Mouse (Mus musculus) lung, postnatal 0 days (tissue): ENCODE data around the gene Mov10. TPM values are rescaled to one million over a fixed set of nuclear protein-coding genes. Genes with fewer than 3 reads are reported as not detected.

ENCODE experiments used
- ATAC-seq: fragments of 200-750 bp; cut with Nextera tagmentation; 2 replicates; pipeline ENCODE4 v1.8.0; 2017; ENCODE audit warnings: moderate library complexity
- DNase-seq: peaks from one replicate; pipeline ENCODE4 v3.0.0-alpha.2; 2016; ENCODE audit warnings: low spot score
- H3K27ac ChIP-seq: fragments of 300-500 bp; sonication (generic); 2 replicates; pipeline ENCODE4 v1.5.1; 2014; ENCODE audit warnings: antibody characterized with exemption, mild to moderate bottlenecking, low read length, mixed read lengths
- H3K27me3 ChIP-seq: fragments of 300-500 bp; sonication (generic); replicated peaks from 2 replicates; pipeline ENCODE4 v1.6.1; 2014; ENCODE audit warnings: low read length, mixed read lengths; ENCODE audit not compliant: insufficient read depth
- H3K36me3 ChIP-seq: fragments of 300-500 bp; sonication (generic); 2 replicates; pipeline ENCODE4 v1.6.1; 2014; ENCODE audit warnings: low read length, mixed read lengths; ENCODE audit not compliant: insufficient read depth
- H3K4me1 ChIP-seq: fragments of 300-500 bp; sonication (generic); 2 replicates; pipeline ENCODE4 v1.6.1; 2014; ENCODE audit warnings: antibody characterized with exemption, low read depth, low read length, mixed read lengths; ENCODE audit not compliant: insufficient read depth
- H3K4me2 ChIP-seq: fragments of 300-500 bp; sonication (generic); replicated peaks from 2 replicates; pipeline ENCODE4 v1.6.1; 2014; ENCODE audit warnings: low read depth, mild to moderate bottlenecking, low read length, moderate library complexity, mixed read lengths
- H3K4me3 ChIP-seq: fragments of 300-500 bp; sonication (generic); 2 replicates; pipeline ENCODE4 v1.5.1; 2014; ENCODE audit warnings: low read depth, low read length
- H3K9ac ChIP-seq: fragments of 300-500 bp; sonication (generic); replicated peaks from 2 replicates; pipeline ENCODE4 v1.6.1; 2014; ENCODE audit warnings: low read depth, mild to moderate bottlenecking
- H3K9me3 ChIP-seq: fragments of 300-500 bp; sonication (generic); 2 replicates; pipeline ENCODE4 v1.6.1; 2016; ENCODE audit warnings: low read length, mixed read lengths
- CTCF ChIP-seq: IDR thresholded peaks from 2 replicates; pipeline ENCODE4 v1.5.1; 2016; ENCODE audit warnings: antibody characterized with exemption, mild to moderate bottlenecking
- EP300 ChIP-seq: IDR thresholded peaks from 2 replicates; pipeline ENCODE4 v1.6.1; 2016; ENCODE audit warnings: antibody characterized with exemption, mild to moderate bottlenecking, control low read depth
- WGBS: fragments of 180-500 bp; shearing (Covaris S2); extraction: QIAGEN DNeasy Blood & Tissue Kit; methylation state at CpG from one replicate; pipeline ENCODE4 v1.1.7; 2014; 5-methylcytosine and 5-hydroxymethylcytosine counted together
- polyA plus RNA-seq: library from polyadenylated mRNA; unstranded; fragments of >200 nt; fragmentation: Nextera tagmentation; extraction: Ambion mirVana; gene quantifications from 2 replicates; pipeline ENCODE4 v1.2.1, GENCODE M21; 2015

Mov10 gene
- polyA plus RNA-seq, 1 experiment from 2014 or later: 22.2 TPM

GRCm38 (mm10) chr3:104780561-104781420, 37.6 kb downstream of the Mov10 start, which contains the start of gene Ppm1j:
Ppm1j (plus strand) TSS chr3:104781056.
- peaks cover 34% of the 10 kb centered on the region for H3K27me3 ChIP-seq
- DNase-seq (peak; percentile 67), ATAC-seq (peak; percentile 85)
- 2% methylated on average over 56 of the region's 56 CpGs for WGBS
- H3K9ac ChIP-seq: peak within 1 kb of the TSS; percentile 32
- H3K4me1 ChIP-seq: peaks cover 17% of the 10 kb centered on the region; the same call in 1 of the 2 replicates
- no peak within 1 kb of the TSS for H3K27ac ChIP-seq
- peak within 1 kb of the TSS; percentile 93 for H3K4me2 ChIP-seq
- H3K4me3 ChIP-seq: peak within 1 kb of the TSS; percentile 43
- no peak for TF ChIP-seq EP300
- no peak for TF ChIP-seq CTCF
- H3K9me3 ChIP-seq: no peaks in the 10 kb centered on the region
- H3K36me3 ChIP-seq: no peaks in the 10 kb centered on the region

- Histone ChIP-seq H3K27me3 (peaks cover 34% of the 10 kb centered on the region), H3K36me3 (no peaks in the 10 kb centered on the region), H3K4me2 (no peak overlapping the region), H3K9me3 (no peaks in the 10 kb centered on the region), H3K4me1 (peaks cover 17% of the 10 kb centered on the region; the same call in 1 of the 2 replicates), H3K9ac (no peak overlapping the region), H3K4me3 (no peak overlapping the region), H3K27ac (no peak overlapping the region)
- TF ChIP-seq CTCF: peak; percentile 95
- TF ChIP-seq EP300: no peak
- ATAC-seq (no peak), DNase-seq (peak; percentile 83)
- 5% methylated on average over 7 of the region's 7 CpGs for WGBS
Observed at GRCm38 (mm10) chr3:104779949-104780348, 38.4 kb downstream of the Mov10 start.

GRCm38 (mm10) chr3:104777342-104777741, 41.0 kb downstream of the Mov10 start:
- ATAC-seq: no peak

GRCm38 (mm10) chr3:104773301-104773700, 45.1 kb downstream of the Mov10 start:
- TF ChIP-seq CTCF (no peak), EP300 (no peak)
- Histone ChIP-seq H3K27me3 (peaks cover 12% of the 10 kb centered on the region), H3K4me2 (no peak overlapping the region), H3K4me1 (no peaks in the 10 kb centered on the region), H3K9ac (no peak overlapping the region), H3K36me3 (no peaks in the 10 kb centered on the region), H3K9me3 (no peaks in the 10 kb centered on the region), H3K4me3 (no peak overlapping the region), H3K27ac (no peak overlapping the region)
- WGBS: 76% methylated on average over 7 of the region's 7 CpGs
- no peak for DNase-seq
- no peak for ATAC-seq

More at GRCm38 (mm10) chr3:104777342-104777741, 41.0 kb downstream of the Mov10 start:
- Histone ChIP-seq H3K4me2 (peak overlapping the region; percentile 47), H3K4me3 (peak overlapping the region; percentile 20; the same call in 1 of the 2 replicates), H3K27me3 (peaks cover 34% of the 10 kb centered on the region), H3K27ac (no peak overlapping the region), H3K9me3 (no peaks in the 10 kb centered on the region), H3K9ac (no peak overlapping the region), H3K4me1 (peaks cover 17% of the 10 kb centered on the region; the same call in 1 of the 2 replicates), H3K36me3 (no peaks in the 10 kb centered on the region)
- WGBS: 1% methylated on average over 20 of the region's 20 CpGs
- TF ChIP-seq CTCF (peak; percentile 60), EP300 (no peak)
- peak; percentile 44 for DNase-seq

GRCm38 (mm10) chr3:104771460-104771859, 46.9 kb downstream of the Mov10 start:
- no peak overlapping the region for H3K9ac ChIP-seq
- ATAC-seq (no peak), DNase-seq (no peak)
- no peaks in the 10 kb centered on the region for H3K9me3 ChIP-seq
- H3K4me1 ChIP-seq: no peaks in the 10 kb centered on the region
- WGBS: 47% methylated on average over 6 of the region's 6 CpGs
- peaks cover 3% of the 10 kb centered on the region for H3K27me3 ChIP-seq
- no peak overlapping the region for H3K4me3 ChIP-seq
- TF ChIP-seq CTCF (no peak), EP300 (no peak)
- H3K36me3 ChIP-seq: no peaks in the 10 kb centered on the region
- no peak overlapping the region for H3K4me2 ChIP-seq
- H3K27ac ChIP-seq: no peak overlapping the region

GRCm38 (mm10) chr3:104770918-104771317, 47.4 kb downstream of the Mov10 start:
- TF ChIP-seq CTCF (no peak), EP300 (no peak)
- Histone ChIP-seq H3K4me1 (no peaks in the 10 kb centered on the region), H3K27me3 (no peaks in the 10 kb centered on the region), H3K9ac (no peak overlapping the region), H3K4me3 (no peak overlapping the region), H3K36me3 (no peaks in the 10 kb centered on the region), H3K9me3 (no peaks in the 10 kb centered on the region), H3K27ac (no peak overlapping the region), H3K4me2 (no peak overlapping the region)
- DNase-seq (no peak), ATAC-seq (no peak)
- 58% methylated on average over 3 of the region's 3 CpGs for WGBS
